Mouse (Mus musculus) retina, embryonic 14.5 days (tissue): ENCODE measurements around the gene Fam114a1.
A peak's percentile ranks its signal among the peaks of the same experiment; 100 is the strongest.

Source experiments
- DNase-seq: peaks from one replicate; pipeline ENCODE4 v3.0.0-alpha.2; 2015; ENCODE audit warnings: low spot score

The Fam114a1 gene

DNA sequence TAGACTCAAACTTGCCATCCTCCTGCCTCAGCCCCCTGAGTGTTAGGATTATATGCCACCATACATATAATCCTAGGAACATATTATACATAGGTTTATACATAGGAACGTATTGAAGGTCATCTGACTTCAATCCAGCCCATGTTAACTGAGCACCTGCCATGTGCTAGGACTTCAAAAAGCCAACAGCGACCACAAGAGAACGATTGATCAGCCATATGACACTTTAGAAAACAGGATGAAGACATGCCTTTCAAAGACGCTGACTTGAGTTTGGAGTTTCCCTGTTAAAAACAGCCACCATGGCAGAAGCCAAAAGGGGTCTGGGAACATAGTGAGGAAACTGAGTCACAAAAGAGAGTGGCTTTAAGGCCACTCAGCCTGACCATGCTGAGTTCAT lies 35.4 kb downstream of the Fam114a1 start:
- no peak for DNase-seq

DNA sequence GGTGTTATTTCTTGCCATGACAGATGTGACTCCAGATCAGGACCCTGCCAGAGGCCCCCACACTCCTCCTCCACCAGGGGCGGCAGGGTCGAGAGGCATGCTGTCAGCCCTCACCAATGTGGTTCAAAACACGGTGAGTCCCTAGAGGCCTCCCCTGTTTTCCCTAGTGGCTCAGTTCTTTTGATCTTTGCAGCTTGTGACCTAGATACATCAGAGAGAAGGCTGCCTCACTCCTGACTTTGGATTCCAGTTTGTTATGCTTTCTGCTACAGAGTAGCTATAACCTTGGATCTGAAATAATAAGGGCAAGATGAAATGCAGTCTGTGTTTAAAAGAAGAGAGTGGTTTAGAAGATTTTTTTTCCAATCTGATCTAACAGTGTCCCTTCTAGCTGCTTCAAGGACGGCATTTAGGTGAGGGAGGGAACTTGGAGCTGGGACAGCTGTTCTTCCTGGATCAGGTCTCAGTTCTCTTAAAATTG lies 36.2 kb downstream of the Fam114a1 start:
- peak; percentile 58 for DNase-seq

DNA sequence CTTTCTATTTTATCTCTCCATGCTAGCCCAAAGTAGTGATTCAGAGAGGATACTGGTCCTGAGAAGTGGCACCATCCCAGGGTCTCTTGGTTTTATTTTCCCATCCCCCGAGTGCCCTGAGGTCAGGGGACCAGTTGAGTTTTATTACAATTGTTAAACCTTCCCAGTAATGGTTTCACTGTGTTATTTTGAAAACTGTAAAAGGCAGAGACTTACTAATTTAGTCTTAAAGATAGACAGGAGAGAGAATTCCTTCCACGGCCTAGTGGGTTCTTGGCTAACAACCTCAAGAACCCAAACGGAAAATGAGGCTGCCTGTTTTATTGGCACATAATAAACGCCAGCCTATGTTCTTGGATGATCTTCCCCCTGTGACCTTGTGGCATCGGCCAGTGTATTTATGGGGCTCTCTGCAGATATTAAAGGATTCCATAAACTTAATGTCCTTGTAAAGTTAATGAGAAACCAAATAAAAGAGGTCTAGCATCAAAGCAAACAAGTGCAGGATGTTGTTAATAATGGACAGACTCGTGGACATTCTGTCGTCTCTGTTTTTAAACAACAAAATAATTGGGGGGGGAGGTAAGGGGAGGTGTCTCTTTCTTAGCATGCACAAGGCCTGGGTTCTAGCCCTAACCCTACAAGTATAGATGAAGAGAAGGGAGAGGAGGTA lies 42.2 kb downstream of the Fam114a1 start:
- no peak for DNase-seq

DNA sequence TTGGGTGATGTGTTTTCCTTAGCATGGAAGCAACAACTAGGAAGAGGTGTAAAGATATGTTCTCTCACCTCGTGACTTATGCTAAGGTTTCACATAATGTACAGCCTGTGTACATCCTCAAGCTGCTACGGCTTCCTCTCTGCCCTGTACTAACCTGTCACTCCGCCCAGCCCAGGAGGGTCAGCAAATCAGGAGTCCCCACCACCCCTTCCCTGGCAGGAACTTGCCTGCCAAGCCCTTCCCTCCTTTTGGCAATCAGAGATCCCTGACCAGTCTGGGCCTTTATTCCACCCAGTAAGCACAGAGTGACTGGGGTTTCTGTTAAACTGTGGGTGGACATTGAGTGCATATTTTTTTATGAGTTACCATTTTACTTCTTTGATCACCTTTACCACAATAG lies 45.6 kb downstream of the Fam114a1 start:
- no peak for DNase-seq

DNA sequence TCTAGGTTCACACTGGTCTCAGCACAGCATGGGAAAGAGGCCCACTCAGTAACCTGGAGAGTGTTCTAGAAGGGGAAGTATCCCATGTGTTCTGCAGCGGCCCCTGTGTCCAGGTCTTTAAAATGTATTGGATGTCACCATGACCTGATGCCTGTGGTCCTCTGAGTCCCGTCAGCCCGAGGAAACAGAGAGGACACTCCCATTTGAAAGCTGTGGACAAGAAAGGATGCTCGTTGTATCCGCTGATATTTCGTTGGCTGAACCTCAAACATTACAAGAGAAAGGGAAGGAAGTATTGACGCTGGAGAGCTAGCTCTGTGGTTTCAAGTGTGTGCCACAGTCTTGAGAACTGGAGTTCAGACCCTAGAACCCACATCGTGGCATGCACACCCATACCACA lies 49.2 kb downstream of the Fam114a1 start:
- DNase-seq, result no peak

GRCm38 (mm10) chr5:65019823-65020222 lies 50.0 kb downstream of the Fam114a1 start:
- DNase-seq, result no peak

- DNase-seq, result no peak
Measured at GRCm38 (mm10) chr5:65022006-65022405, 52.1 kb downstream of the Fam114a1 start.

DNA sequence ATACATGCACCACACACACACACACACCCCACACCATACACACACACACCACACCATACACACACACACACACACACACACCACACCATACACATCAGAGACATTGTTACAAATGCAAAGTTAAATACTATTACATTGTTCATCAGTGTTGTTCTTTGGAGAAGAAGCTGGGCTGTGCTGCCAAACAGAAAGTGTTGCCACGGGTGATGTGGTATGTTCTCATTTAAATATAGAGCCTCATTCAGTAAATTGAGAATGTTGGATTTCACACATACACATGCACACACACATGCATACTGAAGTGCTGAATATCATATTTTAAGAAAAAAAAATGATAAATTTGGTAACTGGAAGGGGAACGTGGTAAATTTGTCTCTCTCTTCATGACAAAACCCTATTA lies 54.8 kb downstream of the Fam114a1 start:
- DNase-seq, result no peak

DNA sequence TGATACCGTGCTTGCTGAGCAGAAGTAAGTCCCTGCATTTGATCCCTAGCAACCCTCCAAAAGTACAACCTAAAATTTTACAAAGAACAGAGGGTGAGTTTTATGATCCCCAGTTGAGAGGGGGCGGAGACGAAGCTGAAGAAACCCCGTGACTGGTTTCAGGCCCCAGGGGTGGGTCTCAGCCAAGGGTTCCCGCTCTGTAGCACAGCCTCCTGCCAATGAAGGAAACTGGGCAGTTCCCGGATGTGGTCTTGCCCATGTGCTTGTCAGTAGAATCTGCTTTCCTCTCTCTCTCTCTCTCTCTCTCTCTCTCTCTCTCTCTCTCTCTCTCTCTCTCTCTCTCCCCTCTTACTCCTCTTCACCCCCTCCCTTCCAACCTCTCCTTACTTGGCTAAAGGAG lies 56.0 kb downstream of the Fam114a1 start:
- no peak for DNase-seq

GRCm38 (mm10) chr5:65026776-65027175 lies 56.9 kb downstream of the Fam114a1 start:
- no peak for DNase-seq

- DNase-seq, result no peak
Measured at GRCm38 (mm10) chr5:65028019-65028418, 58.1 kb downstream of the Fam114a1 start.

DNA sequence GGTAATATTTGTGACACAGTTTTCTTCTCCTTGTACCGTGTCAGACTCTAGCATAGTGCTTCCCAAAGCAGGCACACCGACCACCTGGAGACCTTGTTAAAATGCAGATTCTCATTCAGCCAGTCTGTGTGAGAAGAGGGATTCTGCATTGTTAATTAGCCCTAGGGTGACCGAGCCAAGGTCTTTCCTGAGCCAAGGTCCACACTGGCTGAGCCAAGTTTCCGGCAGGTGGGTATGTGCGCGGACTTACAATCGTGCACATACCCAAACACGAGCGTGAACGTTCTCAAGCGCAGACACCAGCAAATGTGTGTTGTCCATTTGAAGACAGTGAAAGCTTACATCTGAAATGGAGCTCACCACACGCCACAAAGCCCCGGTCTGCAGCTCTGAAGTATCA lies 66.7 kb downstream of the Fam114a1 start:
- DNase-seq, result no peak

DNA sequence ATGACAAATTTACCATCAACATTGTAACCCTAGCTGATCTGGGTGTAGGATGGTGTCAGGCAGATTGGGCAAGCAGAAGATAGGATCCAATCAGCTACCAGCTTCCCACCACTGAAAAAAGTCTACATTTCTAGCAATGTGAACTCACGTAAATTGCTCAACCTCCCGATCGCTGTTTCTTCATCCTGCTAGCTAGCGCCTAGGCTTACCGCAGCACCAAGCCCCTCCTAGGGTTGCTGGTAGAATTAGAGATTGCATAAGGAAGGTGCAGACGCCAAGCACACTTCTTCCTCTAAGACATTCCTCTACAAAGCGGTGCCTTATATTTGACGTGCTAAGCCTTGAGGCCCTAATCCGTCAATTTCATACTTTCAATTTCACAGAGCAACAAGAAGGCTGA lies 68.4 kb downstream of the Fam114a1 start:
- DNase-seq, result no peak

DNA sequence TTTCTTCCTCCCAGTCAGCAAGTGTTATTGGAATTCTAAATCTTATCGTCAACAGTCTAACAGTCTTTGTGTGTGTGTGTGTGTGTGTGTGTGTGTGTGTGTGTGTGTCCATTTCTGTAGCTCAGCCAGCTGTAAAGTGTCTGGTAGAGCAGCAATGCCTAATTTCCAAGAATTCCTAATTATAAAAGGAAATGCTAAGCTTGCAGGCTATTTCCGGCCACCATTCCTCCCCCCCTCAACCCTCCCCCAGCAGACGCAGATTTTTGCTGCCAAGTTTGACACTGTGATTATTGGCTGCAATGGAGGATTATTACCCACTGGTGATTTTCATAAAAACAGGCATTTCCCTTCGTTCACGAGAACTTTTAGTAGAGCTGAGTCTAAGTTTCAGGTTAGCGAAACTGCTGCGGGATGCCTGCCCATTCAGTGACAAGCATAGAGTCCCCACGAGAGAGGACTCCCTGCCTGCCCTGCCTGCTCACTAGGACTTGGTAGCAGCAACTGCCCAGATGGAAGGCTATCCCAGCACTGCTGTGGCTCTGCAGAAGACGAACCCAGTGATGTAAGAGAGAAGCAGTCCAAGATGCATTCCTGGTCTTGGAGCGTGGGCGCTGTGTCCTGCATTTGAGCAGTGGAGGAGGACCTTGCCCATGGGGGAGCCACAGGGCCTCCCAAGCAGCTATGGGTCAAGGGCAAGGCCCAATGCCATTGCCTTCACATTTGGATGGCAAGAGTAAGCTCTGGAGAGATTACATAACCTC lies 69.1 kb downstream of the Fam114a1 start:
- no peak for DNase-seq

GRCm38 (mm10) chr5:65040463-65040862 lies 70.6 kb downstream of the Fam114a1 start:
- DNase-seq, result no peak

GRCm38 (mm10) chr5:65043407-65043895 lies 73.6 kb downstream of the Fam114a1 start:
- peak; percentile 41 for DNase-seq

DNA sequence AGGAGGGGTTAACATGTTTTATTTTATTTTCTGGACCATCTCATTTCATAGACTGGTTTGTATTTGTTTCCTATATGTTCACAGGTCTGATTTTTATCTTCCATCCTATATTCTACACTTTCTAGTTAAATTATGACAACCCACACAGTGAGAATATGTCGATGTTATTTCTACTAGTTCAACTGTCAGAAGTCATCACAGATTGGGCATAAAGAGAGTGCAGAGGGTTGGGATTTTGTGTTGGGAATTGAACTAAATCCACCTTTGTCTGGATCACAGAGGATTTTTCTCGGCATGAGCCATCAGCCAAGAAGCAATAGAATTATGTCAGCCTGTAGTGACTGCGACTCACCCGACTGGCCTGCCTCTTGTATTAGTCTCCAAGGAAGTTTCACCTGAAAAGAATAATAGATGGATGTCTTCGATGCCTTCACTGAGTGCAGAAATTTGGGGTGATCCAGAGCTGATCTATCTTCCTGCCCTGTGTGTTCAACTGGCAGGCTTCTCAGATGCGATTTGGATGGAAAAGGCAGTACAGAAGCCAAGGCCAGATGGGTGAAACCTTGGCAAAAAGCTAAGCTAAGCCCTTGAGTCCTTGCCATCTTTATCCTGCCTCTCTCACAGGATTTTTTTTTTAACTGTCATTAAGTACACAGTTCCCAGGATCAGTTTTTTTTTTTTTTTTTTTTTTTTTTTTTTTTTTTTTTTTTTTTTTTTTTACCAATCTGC lies 75.9 kb downstream of the Fam114a1 start:
- DNase-seq, result no peak

- no peak for DNase-seq
Measured at GRCm38 (mm10) chr5:65046442-65047284, 76.8 kb downstream of the Fam114a1 start.

GRCm38 (mm10) chr5:65047285-65047855 lies 77.5 kb downstream of the Fam114a1 start:
- DNase-seq, result no peak

DNA sequence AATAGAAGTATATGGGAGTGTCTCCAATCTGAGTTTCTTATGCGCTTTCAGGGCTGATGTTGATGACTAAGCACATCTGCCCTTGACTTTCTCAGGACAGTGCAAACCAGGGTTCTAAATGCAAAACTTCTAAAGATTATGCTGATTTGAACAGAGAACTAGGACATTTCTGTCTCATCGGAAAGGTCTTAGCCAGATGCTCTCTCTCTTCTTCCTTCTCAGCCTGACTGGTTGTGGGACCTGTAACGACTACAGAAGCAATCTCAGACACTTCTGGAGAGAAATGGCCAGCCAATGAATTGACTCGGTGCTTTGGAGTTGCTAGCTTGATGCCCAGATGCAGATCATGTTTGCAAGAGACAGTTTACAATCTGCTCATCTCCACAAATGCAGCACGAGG lies 80.0 kb downstream of the Fam114a1 start:
- DNase-seq, result no peak

DNA sequence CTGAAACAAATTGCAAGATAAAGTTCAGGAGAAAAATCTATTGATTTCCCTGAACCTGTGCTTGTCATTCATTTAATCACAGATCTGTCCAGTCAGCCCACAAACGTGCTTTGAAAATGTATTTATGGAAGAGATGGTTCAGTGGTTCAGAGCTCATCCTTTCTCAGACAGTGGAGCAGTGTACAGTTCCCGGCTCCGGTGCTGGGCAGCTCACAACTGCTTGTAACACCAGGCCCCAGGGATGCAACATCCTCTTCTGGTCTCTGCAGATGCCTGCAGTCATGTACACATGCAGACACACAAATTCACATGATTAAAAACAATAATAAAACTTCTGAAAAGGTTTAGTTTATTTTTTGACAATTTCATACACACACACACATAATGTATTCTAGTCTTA lies 81.6 kb downstream of the Fam114a1 start:
- no peak for DNase-seq
